Mouse (Mus musculus) testis, adult 2 months (tissue): ENCODE results near the gene Ppm1l. TPM values are rescaled to one million over a fixed set of nuclear protein-coding genes. Genes with fewer than 3 reads are reported as not detected.

Source experiments
- H3K27ac ChIP-seq: fragments of 200-500 bp; 2 replicates; pipeline ENCODE4 v1.5.1; 2012; ENCODE audit warnings: low read depth, low read length; ENCODE audit not compliant: control insufficient read depth, insufficient read depth
- H3K27me3 ChIP-seq: fragments of 200-500 bp; 2 replicates; pipeline ENCODE4 v1.6.1; 2012; ENCODE audit warnings: mild to moderate bottlenecking, low read length, moderate library complexity; ENCODE audit not compliant: control insufficient read depth, insufficient read depth
- H3K36me3 ChIP-seq: fragments of 200-500 bp; 2 replicates; pipeline ENCODE4 v1.6.1; 2012; ENCODE audit warnings: mild to moderate bottlenecking, low read length; ENCODE audit not compliant: control insufficient read depth, insufficient read depth
- H3K4me1 ChIP-seq: fragments of 200-500 bp; 2 replicates; pipeline ENCODE4 v1.6.1; 2012; ENCODE audit warnings: low read length; ENCODE audit not compliant: control insufficient read depth, insufficient read depth
- H3K4me3 ChIP-seq: fragments of 200-500 bp; 2 replicates; pipeline ENCODE4 v1.5.1; 2012; ENCODE audit warnings: low read depth, mild to moderate bottlenecking, low read length, moderate library complexity, mixed read lengths; ENCODE audit not compliant: control insufficient read depth
- CTCF ChIP-seq: fragments of 200-500 bp; IDR thresholded peaks from 2 replicates; pipeline ENCODE4 v1.5.1; 2012; ENCODE audit warnings: low read depth, mild to moderate bottlenecking, inconsistent platforms, low read length, moderate library complexity; ENCODE audit not compliant: control insufficient read depth, insufficient read depth, insufficient replicate concordance
- POLR2A ChIP-seq: fragments of 200-500 bp; IDR thresholded peaks from 2 replicates; pipeline ENCODE4 v1.6.1; 2012; ENCODE audit warnings: low read depth, mild to moderate bottlenecking, inconsistent platforms, low read length, moderate library complexity; ENCODE audit not compliant: control insufficient read depth
- polyA plus RNA-seq: library from polyadenylated mRNA; depleted of rRNA; stranded (reverse); fragments of >200 nt; gene quantifications from 2 replicates; pipeline ENCODE4 v1.2.3, GENCODE M21; 2012

Ppm1l gene
- polyA plus RNA-seq, 1 experiment = 2.2 TPM

- no peaks in the 10 kb centered on the region for H3K27me3 ChIP-seq
- no peaks in the 10 kb centered on the region for H3K36me3 ChIP-seq
- H3K27ac ChIP-seq = no peak overlapping the region
- no peak for TF ChIP-seq POLR2A
- no peak for TF ChIP-seq CTCF
- no peak overlapping the region for H3K4me3 ChIP-seq
- H3K4me1 ChIP-seq = no peaks in the 10 kb centered on the region
Measured at GRCm38 (mm10) chr3:69502009-69502408, 185.3 kb downstream of the Ppm1l start.

- no peak for TF ChIP-seq CTCF
- no peak for TF ChIP-seq POLR2A
- Histone ChIP-seq H3K4me3 (no peak overlapping the region), H3K27ac (no peak overlapping the region), H3K36me3 (no peaks in the 10 kb centered on the region), H3K4me1 (no peaks in the 10 kb centered on the region), H3K27me3 (no peaks in the 10 kb centered on the region)
Measured at GRCm38 (mm10) chr3:69502527-69502926, 185.9 kb downstream of the Ppm1l start.

- no peaks in the 10 kb centered on the region for H3K4me1 ChIP-seq
- no peak for TF ChIP-seq POLR2A
- no peak for TF ChIP-seq CTCF
- H3K36me3 ChIP-seq = no peaks in the 10 kb centered on the region
- no peak overlapping the region for H3K27ac ChIP-seq
- no peak overlapping the region for H3K4me3 ChIP-seq
- no peaks in the 10 kb centered on the region for H3K27me3 ChIP-seq
Measured at GRCm38 (mm10) chr3:69505090-69505489, 188.4 kb downstream of the Ppm1l start.

GRCm38 (mm10) chr3:69506352-69506751 lies 189.7 kb downstream of the Ppm1l start:
- H3K4me3 ChIP-seq = no peak overlapping the region
- H3K36me3 ChIP-seq = no peaks in the 10 kb centered on the region
- H3K27ac ChIP-seq = no peak overlapping the region
- H3K4me1 ChIP-seq = no peaks in the 10 kb centered on the region
- no peaks in the 10 kb centered on the region for H3K27me3 ChIP-seq
- no peak for TF ChIP-seq CTCF
- no peak for TF ChIP-seq POLR2A

GRCm38 (mm10) chr3:69509411-69509952 lies 192.8 kb downstream of the Ppm1l start:
- Histone ChIP-seq H3K4me3 (no peak overlapping the region), H3K27me3 (no peaks in the 10 kb centered on the region), H3K4me1 (no peaks in the 10 kb centered on the region), H3K27ac (no peak overlapping the region), H3K36me3 (no peaks in the 10 kb centered on the region)
- TF ChIP-seq POLR2A (no peak), CTCF (no peak)

- H3K4me3 ChIP-seq = no peak overlapping the region
- TF ChIP-seq POLR2A (no peak), CTCF (no peak)
- H3K27ac ChIP-seq = no peak overlapping the region
- no peaks in the 10 kb centered on the region for H3K27me3 ChIP-seq
- no peaks in the 10 kb centered on the region for H3K4me1 ChIP-seq
- H3K36me3 ChIP-seq = no peaks in the 10 kb centered on the region
Measured at GRCm38 (mm10) chr3:69511881-69512280, 195.2 kb downstream of the Ppm1l start.

GRCm38 (mm10) chr3:69512402-69512801 lies 195.7 kb downstream of the Ppm1l start:
- no peaks in the 10 kb centered on the region for H3K4me1 ChIP-seq
- H3K4me3 ChIP-seq = no peak overlapping the region
- TF ChIP-seq CTCF (no peak), POLR2A (no peak)
- H3K27ac ChIP-seq = no peak overlapping the region
- no peaks in the 10 kb centered on the region for H3K27me3 ChIP-seq
- H3K36me3 ChIP-seq = no peaks in the 10 kb centered on the region
